Mouse (Mus musculus): Measurements from ENCODE around the gene Disp3. TPM values are rescaled to one million over a fixed set of nuclear protein-coding genes. Genes with fewer than 3 reads are reported as not detected.

The Disp3 gene
- 0.11 and 0.21 TPM in 2 replicates for polyA plus RNA-seq (2015; fragmentation: Nextera tagmentation; extraction: Ambion mirVana)

GRCm38 (mm10) chr4:148287476-148288054, at the start of gene Disp3:
Disp3 (minus strand) TSS chr4:148287965.
- Histone ChIP-seq H3K4me2 (replicated peaks) (peak within 1 kb of the TSS; percentile 67), H3K27ac (no peak within 1 kb of the TSS), H3K27me3 (replicated peaks) (peaks cover 47% of the 10 kb centered on the region), H3K9ac (no peak within 1 kb of the TSS), H3K4me3 (replicated peaks) (peak within 1 kb of the TSS; percentile 37), H3K4me1 (replicated peaks) (peaks cover 8% of the 10 kb centered on the region), H3K36me3 (no peaks in the 10 kb centered on the region), H3K9me3 (no peaks in the 10 kb centered on the region)
- ATAC-seq: peak; percentile 60
- under 1% methylated on average over 54 of the region's 54 CpGs for WGBS

DNA sequence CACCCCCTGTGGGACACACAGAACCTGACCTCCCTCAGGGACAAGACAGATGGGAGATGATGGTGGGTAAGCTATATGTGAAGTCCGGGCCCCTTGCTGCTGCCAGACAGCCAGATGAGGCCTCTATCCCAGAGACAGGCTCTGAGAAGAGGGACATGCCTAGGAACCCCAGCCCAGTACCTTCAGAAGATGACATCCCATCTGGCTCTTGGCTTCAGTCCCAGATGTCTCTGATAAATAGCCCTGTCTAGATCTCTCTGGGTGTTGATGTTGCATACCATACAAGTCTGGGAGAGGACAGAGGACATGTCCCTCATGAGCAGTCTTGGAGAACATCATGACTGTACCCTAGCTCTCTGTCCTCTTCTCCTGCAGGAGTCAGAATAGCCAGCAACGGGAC, 42.5 kb upstream of the Disp3 start:
- H3K27me3 ChIP-seq (replicated peaks): peaks cover 5% of the 10 kb centered on the region; the same call in 1 of the 2 replicates
- no peak for ATAC-seq
- H3K9ac ChIP-seq: no peak overlapping the region
- no peak overlapping the region for H3K4me2 ChIP-seq (replicated peaks)
- no peak overlapping the region for H3K4me3 ChIP-seq (replicated peaks)
- H3K9me3 ChIP-seq: no peaks in the 10 kb centered on the region
- no peak overlapping the region for H3K27ac ChIP-seq
- 71% methylated on average over 2 of the region's 2 CpGs for WGBS
- 0 out of 2 replicates have a peak, but pooled peaks cover 4% of the 10 kb centered on the region for H3K4me1 ChIP-seq (replicated peaks)
- no peaks in the 10 kb centered on the region for H3K36me3 ChIP-seq

GRCm38 (mm10) chr4:148329431-148329830, 41.7 kb upstream of the Disp3 start:
- H3K4me3 ChIP-seq (replicated peaks): no peak overlapping the region
- H3K4me1 ChIP-seq (replicated peaks): 0 out of 2 replicates have a peak, but pooled peaks cover 4% of the 10 kb centered on the region
- no peak overlapping the region for H3K4me2 ChIP-seq (replicated peaks)
- H3K9me3 ChIP-seq: no peaks in the 10 kb centered on the region
- no peaks in the 10 kb centered on the region for H3K36me3 ChIP-seq
- 50% methylated on average over 11 of the region's 11 CpGs for WGBS
- H3K27ac ChIP-seq: no peak overlapping the region
- peaks cover 6% of the 10 kb centered on the region; the same call in 1 of the 2 replicates for H3K27me3 ChIP-seq (replicated peaks)
- H3K9ac ChIP-seq: no peak overlapping the region
- no peak for ATAC-seq

DNA sequence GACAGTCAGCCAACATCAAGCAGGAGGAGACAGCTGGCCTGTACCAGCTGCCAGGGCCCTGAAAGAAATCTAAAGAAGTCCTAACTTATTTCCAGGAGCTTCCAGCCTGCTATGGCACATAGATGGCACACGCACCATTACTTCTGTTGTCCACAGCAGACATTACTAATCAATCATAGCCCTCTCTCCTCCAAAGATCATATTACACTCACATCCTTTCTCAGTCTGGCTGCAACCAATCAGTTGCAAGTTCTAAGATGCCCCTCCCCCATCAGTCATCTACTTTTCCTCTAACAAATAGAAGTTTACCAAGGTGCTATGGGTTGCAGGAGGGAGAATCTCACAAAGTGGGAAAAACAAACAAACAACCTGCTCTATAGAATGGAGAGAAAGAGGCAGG, 40.5 kb upstream of the Disp3 start:
- no peak overlapping the region for H3K4me3 ChIP-seq (replicated peaks)
- no peaks in the 10 kb centered on the region for H3K36me3 ChIP-seq
- peaks cover 6% of the 10 kb centered on the region; the same call in 1 of the 2 replicates for H3K27me3 ChIP-seq (replicated peaks)
- WGBS: 83% methylated on average over 1 of the region's 1 CpGs
- H3K27ac ChIP-seq: no peak overlapping the region
- H3K9ac ChIP-seq: no peak overlapping the region
- no peak for ATAC-seq
- H3K4me1 ChIP-seq (replicated peaks): 0 out of 2 replicates have a peak, but pooled peaks cover 4% of the 10 kb centered on the region
- H3K4me2 ChIP-seq (replicated peaks): no peak overlapping the region
- H3K9me3 ChIP-seq: no peaks in the 10 kb centered on the region

DNA sequence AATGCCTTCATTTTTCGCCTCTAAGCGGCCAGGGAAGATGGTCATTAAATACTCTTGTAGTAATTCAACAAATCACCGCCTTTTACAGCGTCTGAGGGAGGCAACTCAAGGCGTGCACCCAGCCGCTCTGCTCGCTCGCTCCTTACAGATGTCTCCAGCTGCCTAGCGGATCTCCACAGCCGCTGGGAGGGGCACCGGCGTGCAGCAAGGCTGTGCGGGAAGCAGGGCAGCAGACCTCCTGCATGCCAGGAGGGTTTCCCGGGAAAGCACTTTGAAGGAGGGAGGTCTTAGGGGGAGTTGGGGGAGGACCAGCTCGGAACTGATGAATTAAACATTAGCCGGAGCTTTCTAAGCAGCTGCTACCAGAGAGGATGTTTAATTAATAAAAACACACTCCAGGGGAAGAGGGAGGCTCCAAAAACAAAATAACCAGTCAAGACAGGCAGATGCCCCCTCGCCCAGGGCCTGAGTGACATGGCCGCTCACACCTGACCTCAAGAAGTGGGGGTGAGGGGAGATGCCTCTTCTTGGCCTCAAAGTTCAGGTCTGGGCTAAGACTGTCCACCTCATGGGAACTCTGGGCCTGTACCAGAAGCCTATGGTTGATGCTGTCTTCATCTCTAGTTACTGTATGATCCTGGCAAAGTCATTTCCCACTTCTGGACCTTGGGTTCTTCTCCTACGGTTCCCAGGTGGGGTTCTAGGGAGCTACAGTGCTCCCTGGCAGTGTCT, 39.7 kb upstream of the Disp3 start:
- Histone ChIP-seq H3K27ac (no peak overlapping the region), H3K9ac (no peak overlapping the region), H3K9me3 (no peaks in the 10 kb centered on the region), H3K4me1 (replicated peaks) (0 out of 2 replicates have a peak, but pooled peaks cover 4% of the 10 kb centered on the region), H3K27me3 (replicated peaks) (peaks cover 6% of the 10 kb centered on the region; the same call in 1 of the 2 replicates), H3K36me3 (no peaks in the 10 kb centered on the region), H3K4me2 (replicated peaks) (0 out of 2 replicates have a peak overlapping the region, but pooled peaks have one; percentile 19), H3K4me3 (replicated peaks) (no peak overlapping the region)
- ATAC-seq: peak; percentile 61
- WGBS: 9% methylated on average over 19 of the region's 19 CpGs

- Histone ChIP-seq H3K4me3 (replicated peaks) (no peak overlapping the region), H3K9ac (no peak overlapping the region), H3K9me3 (no peaks in the 10 kb centered on the region), H3K27ac (no peak overlapping the region), H3K4me1 (replicated peaks) (0 out of 2 replicates have a peak, but pooled peaks cover 4% of the 10 kb centered on the region), H3K27me3 (replicated peaks) (peaks cover 9% of the 10 kb centered on the region; the same call in 1 of the 2 replicates), H3K36me3 (no peaks in the 10 kb centered on the region), H3K4me2 (replicated peaks) (no peak overlapping the region)
- WGBS: 58% methylated on average over 8 of the region's 8 CpGs
- ATAC-seq: no peak
Observed at GRCm38 (mm10) chr4:148326791-148327190, 39.0 kb upstream of the Disp3 start.

DNA sequence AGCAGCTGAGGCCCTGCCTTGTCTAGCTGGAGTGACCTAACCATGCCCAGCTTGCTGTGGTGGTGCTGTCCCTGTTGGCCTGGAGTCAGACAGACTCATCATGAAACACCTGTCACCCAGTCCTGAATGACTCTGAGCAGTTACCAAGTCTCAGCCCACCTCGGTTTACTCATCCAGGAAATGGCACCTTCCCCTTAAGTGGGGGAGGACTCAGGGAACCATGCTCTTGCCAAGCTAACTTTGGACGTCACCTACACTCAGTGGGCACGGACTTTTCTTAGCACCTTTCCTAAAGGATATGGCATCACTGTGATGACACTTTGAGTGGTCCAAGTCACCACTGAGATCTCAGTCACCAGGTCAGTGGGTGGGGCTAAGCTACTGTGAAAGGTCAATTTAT, 38.2 kb upstream of the Disp3 start:
- H3K4me2 ChIP-seq (replicated peaks): no peak overlapping the region

DNA sequence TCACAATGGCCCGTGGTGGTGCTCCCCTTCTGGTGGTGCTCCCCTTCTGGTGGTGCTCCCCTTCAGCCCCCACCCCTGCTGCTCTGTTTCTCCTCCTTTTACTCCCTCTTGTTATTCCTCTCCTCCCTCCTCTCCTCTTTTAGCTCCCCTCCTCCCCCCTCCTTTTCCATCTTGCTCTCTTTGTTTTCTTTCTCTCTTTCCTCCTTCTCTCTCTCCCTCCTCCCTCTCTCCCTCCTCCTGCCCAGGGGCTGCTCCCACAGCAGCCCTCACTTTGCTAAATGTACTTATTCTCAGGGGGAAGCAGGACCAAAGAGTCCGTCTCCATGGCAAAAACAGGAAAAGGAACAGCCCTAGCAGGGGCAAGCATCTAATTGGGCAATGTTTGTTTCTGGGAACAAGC, 37.3 kb upstream of the Disp3 start:
- 16% methylated on average over 2 of the region's 2 CpGs for WGBS
- Histone ChIP-seq H3K36me3 (no peaks in the 10 kb centered on the region), H3K9me3 (no peaks in the 10 kb centered on the region), H3K4me1 (replicated peaks) (0 out of 2 replicates have a peak, but pooled peaks cover 4% of the 10 kb centered on the region), H3K27ac (no peak overlapping the region), H3K4me2 (replicated peaks) (no peak overlapping the region), H3K4me3 (replicated peaks) (no peak overlapping the region), H3K9ac (no peak overlapping the region), H3K27me3 (replicated peaks) (peaks cover 10% of the 10 kb centered on the region; the same call in 1 of the 2 replicates)
- ATAC-seq: no peak

More for the DNA sequence above, 38.2 kb upstream of the Disp3 start:
- peaks cover 10% of the 10 kb centered on the region; the same call in 1 of the 2 replicates for H3K27me3 ChIP-seq (replicated peaks)
- 0 out of 2 replicates have a peak, but pooled peaks cover 4% of the 10 kb centered on the region for H3K4me1 ChIP-seq (replicated peaks)
- H3K9ac ChIP-seq: no peak overlapping the region
- H3K9me3 ChIP-seq: no peaks in the 10 kb centered on the region
- H3K27ac ChIP-seq: no peak overlapping the region
- ATAC-seq: no peak
- H3K4me3 ChIP-seq (replicated peaks): no peak overlapping the region
- H3K36me3 ChIP-seq: no peaks in the 10 kb centered on the region
- WGBS: 94% methylated on average over 3 of the region's 3 CpGs

GRCm38 (mm10) chr4:148322152-148322551, 34.4 kb upstream of the Disp3 start:
- H3K9me3 ChIP-seq: no peaks in the 10 kb centered on the region
- 0 out of 2 replicates have a peak, but pooled peaks cover under 1% of the 10 kb centered on the region for H3K4me1 ChIP-seq (replicated peaks)
- no peak overlapping the region for H3K9ac ChIP-seq
- H3K27me3 ChIP-seq (replicated peaks): peaks cover 7% of the 10 kb centered on the region; the same call in 1 of the 2 replicates
- H3K27ac ChIP-seq: no peak overlapping the region
- 32% methylated on average over 10 of the region's 10 CpGs for WGBS
- no peak for ATAC-seq
- no peak overlapping the region for H3K4me3 ChIP-seq (replicated peaks)
- H3K36me3 ChIP-seq: no peaks in the 10 kb centered on the region
- H3K4me2 ChIP-seq (replicated peaks): no peak overlapping the region

DNA sequence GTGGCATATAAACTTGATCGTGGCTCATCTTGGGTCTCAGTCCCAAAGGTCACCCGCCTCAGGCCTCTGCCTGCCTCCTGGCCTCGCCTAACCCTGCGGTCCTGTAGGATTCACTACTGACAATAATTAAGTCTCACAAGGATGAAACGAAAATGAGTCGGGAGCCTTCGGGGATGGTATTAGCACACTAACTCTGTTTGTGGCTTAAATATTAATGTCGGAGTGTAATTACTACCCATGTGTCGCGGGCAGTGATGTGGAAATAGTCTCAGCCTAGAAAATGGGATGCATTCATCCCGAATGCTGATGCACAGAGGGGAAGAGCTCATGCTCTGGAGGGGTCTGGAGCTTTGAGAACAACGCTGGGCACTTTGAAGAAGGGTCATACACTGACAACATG, 31.6 kb upstream of the Disp3 start:
- H3K27me3 ChIP-seq (replicated peaks): peaks cover 3% of the 10 kb centered on the region; the same call in 1 of the 2 replicates
- H3K36me3 ChIP-seq: no peaks in the 10 kb centered on the region
- no peak overlapping the region for H3K4me3 ChIP-seq (replicated peaks)
- no peaks in the 10 kb centered on the region for H3K9me3 ChIP-seq
- no peak for ATAC-seq
- WGBS: 78% methylated on average over 12 of the region's 12 CpGs
- H3K4me2 ChIP-seq (replicated peaks): no peak overlapping the region
- H3K27ac ChIP-seq: no peak overlapping the region
- no peak overlapping the region for H3K9ac ChIP-seq
- no peaks in the 10 kb centered on the region for H3K4me1 ChIP-seq (replicated peaks)

DNA sequence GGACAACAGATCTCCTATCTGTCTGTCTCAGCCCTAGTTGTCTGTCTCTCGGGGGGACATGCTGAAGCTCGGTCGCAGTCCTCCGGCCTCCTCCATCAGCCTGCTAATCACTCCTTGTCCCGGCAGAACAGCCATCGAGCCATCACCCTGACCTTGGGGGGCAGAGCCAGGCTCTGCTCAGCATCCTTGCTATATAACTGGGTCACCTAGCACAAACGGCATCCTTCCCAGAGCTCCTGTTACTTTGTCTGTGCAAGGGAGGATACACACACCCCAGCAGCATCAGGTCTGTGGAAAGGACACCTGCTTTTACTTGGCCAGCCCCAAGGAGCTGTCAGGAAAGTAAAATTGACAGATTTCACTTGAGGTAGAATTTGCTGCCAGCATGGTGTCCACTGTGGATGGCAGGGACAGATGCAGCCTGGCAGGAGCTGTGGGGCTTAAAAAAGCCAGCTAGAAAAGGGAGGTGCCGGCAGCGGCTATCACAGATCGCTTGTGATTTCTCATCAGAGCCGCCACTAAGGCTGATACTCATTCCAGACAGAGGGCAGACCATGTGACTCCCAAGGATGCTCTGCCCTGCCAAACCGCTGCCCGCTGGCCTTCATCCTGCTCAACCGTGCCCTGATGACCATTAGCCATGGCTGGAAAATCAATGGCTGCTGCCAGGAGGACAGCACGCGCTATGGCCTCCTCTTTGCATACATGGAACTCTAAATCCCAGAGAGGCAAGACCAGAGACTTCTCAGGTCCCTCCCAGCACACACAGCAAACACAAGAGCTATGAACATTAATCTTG, 27.8 kb upstream of the Disp3 start:
- Histone ChIP-seq H3K4me1 (replicated peaks) (no peaks in the 10 kb centered on the region), H3K36me3 (no peaks in the 10 kb centered on the region), H3K27ac (no peak overlapping the region), H3K9me3 (no peaks in the 10 kb centered on the region), H3K4me2 (replicated peaks) (no peak overlapping the region), H3K4me3 (replicated peaks) (no peak overlapping the region), H3K9ac (no peak overlapping the region), H3K27me3 (replicated peaks) (no peaks in the 10 kb centered on the region)
- ATAC-seq: no peak
- 85% methylated on average over 16 of the region's 16 CpGs for WGBS

DNA sequence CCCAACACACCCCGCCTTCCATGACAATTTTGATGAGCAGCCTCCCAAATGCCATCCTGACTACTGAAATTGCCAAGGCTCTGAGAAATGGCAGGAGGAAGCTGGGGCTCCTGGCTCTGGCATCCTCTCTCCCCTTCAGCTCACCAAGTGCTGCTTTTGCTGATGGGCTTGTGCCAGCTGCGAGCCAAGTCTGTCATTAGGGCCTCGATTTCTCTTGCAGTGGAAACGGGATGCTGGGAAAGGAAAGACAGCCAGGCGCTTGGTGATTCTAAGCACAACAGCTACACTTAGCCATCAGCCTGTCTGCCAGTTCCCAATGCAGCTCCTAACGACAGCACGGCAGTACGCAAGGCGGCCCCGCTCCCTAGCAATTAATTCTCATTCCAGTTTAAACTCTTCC, 26.6 kb upstream of the Disp3 start:
- H3K9me3 ChIP-seq: no peaks in the 10 kb centered on the region
- no peak overlapping the region for H3K4me3 ChIP-seq (replicated peaks)
- H3K4me1 ChIP-seq (replicated peaks): no peaks in the 10 kb centered on the region
- 64% methylated on average over 10 of the region's 10 CpGs for WGBS
- H3K9ac ChIP-seq: no peak overlapping the region
- no peaks in the 10 kb centered on the region for H3K27me3 ChIP-seq (replicated peaks)
- H3K36me3 ChIP-seq: no peaks in the 10 kb centered on the region
- H3K27ac ChIP-seq: no peak overlapping the region
- H3K4me2 ChIP-seq (replicated peaks): no peak overlapping the region
- no peak for ATAC-seq

Measured in intestine, embryonic 15.5 days (tissue).